Mouse (Mus musculus) myocyte (in vitro differentiated cells): Measurements from ENCODE around the gene Synpr. TPM values are rescaled to one million over a fixed set of nuclear protein-coding genes. Genes with fewer than 3 reads are reported as not detected.

Source experiments
- H3K27me3 ChIP-seq: one replicate; pipeline ENCODE4 v1.6.1; 2011; ENCODE audit not compliant: control insufficient read depth, insufficient read depth, insufficient read length
- H3K36me3 ChIP-seq: one replicate; pipeline ENCODE4 v1.6.1; 2011; ENCODE audit not compliant: control insufficient read depth, insufficient read depth
- H3K4me2 ChIP-seq: one replicate; pipeline ENCODE4 v1.6.1; 2011; ENCODE audit warnings: low read depth, control low read depth
- H3K4me3 ChIP-seq: one replicate; pipeline ENCODE4 v1.5.1; 2011; ENCODE audit warnings: mild to moderate bottlenecking, control low read depth, moderate library complexity
- H3K79me2 ChIP-seq: one replicate; pipeline ENCODE4 v1.6.1; 2011; ENCODE audit not compliant: control insufficient read depth, insufficient read depth
- H3ac ChIP-seq: one replicate; pipeline ENCODE4 v1.6.1; 2011; ENCODE audit not compliant: control insufficient read depth, insufficient read length
- CEBPB ChIP-seq: IDR thresholded peaks from 2 replicates; pipeline ENCODE4 v1.6.1; 2011; ENCODE audit warnings: mild to moderate bottlenecking, moderate library complexity; ENCODE audit not compliant: poor library complexity, insufficient read depth, severe bottlenecking
- E2F4 ChIP-seq: IDR thresholded peaks from one replicate; pipeline ENCODE4 v1.6.1; 2011; ENCODE audit warnings: mild to moderate bottlenecking, control low read depth, moderate library complexity; ENCODE audit not compliant: insufficient read depth
- MAX ChIP-seq: IDR thresholded peaks from one replicate; pipeline ENCODE4 v1.6.1; 2011; ENCODE audit warnings: low read depth, mild to moderate bottlenecking, control low read depth
- MYOD1 ChIP-seq, 3 experiments: IDR thresholded peaks; one replicate each; pipeline ENCODE4 v1.6.1; 2011; ENCODE audit warnings: control low read depth in 2 of 3, low read depth in 2 of 3, mild to moderate bottlenecking in 2 of 3, moderate library complexity in 1 of 3; ENCODE audit not compliant: insufficient read length in 2 of 3, control insufficient read depth in 1 of 3
- MYOG ChIP-seq, 3 experiments: IDR thresholded peaks; one replicate each; pipeline ENCODE4 v1.6.1; 2011; ENCODE audit warnings: control low read depth in 2 of 3, low read depth in 2 of 3, mild to moderate bottlenecking in 2 of 3; ENCODE audit not compliant: insufficient read length in 2 of 3, control insufficient read depth in 1 of 3, insufficient read depth in 1 of 3
- POLR2A ChIP-seq: IDR thresholded peaks from one replicate; pipeline ENCODE4 v1.6.1; 2011; ENCODE audit warnings: low read depth, mild to moderate bottlenecking, control low read depth, moderate library complexity; ENCODE audit not compliant: insufficient read length
- POLR2AphosphoS2 ChIP-seq: IDR thresholded peaks from one replicate; pipeline ENCODE4 v1.6.1; 2011; ENCODE audit warnings: low read depth, control low read depth; ENCODE audit not compliant: insufficient read length
- REST ChIP-seq: IDR thresholded peaks from one replicate; pipeline ENCODE4 v1.6.1; 2011; ENCODE audit warnings: mild to moderate bottlenecking, control low read depth, moderate library complexity; ENCODE audit not compliant: insufficient read depth, insufficient read length
- SRF ChIP-seq: IDR thresholded peaks from one replicate; pipeline ENCODE4 v1.6.1; 2011; ENCODE audit warnings: low read depth; ENCODE audit not compliant: control insufficient read depth, insufficient read length
- TCF12 ChIP-seq: IDR thresholded peaks from one replicate; pipeline ENCODE4 v1.6.1; 2011; ENCODE audit warnings: mild to moderate bottlenecking, control low read depth; ENCODE audit not compliant: poor library complexity, insufficient read depth, severe bottlenecking
- TCF3 ChIP-seq: IDR thresholded peaks from one replicate; pipeline ENCODE4 v1.6.1; 2011; ENCODE audit warnings: low read depth, control low read depth; ENCODE audit not compliant: insufficient read length
- USF1 ChIP-seq: IDR thresholded peaks from one replicate; pipeline ENCODE4 v1.6.1; 2011; ENCODE audit warnings: low read depth, mild to moderate bottlenecking, control low read depth, moderate library complexity
- polyA plus RNA-seq: library from polyadenylated mRNA; unstranded; fragments of >200 nt; fragmentation: generic; extraction: Trizol; gene quantifications from one replicate; pipeline ENCODE4 v1.2.1, GENCODE M21; 2012; ENCODE audit warnings: missing spikeins

Gene Synpr
- polyA plus RNA-seq, 1 experiment = 0.07 TPM

- TF ChIP-seq MYOD1 (IDR thresholded peaks at IDR 0.05; ENCODE audit: control insufficient read depth in 1 of 3, insufficient read length in 2 of 3, low read depth in 2 of 3) (no peak), TCF3 (no peak), TCF12 (no peak), CEBPB (no peak), POLR2AphosphoS2 (no peak), POLR2A (no peak), MYOG (IDR thresholded peaks at IDR 0.05; ENCODE audit: control insufficient read depth in 1 of 3, insufficient read depth in 1 of 3, insufficient read length in 2 of 3, low read depth in 2 of 3) (no peak), SRF (no peak), USF1 (no peak), MAX (no peak), REST (no peak), E2F4 (no peak)
- Histone ChIP-seq H3K36me3 (no peaks in the 10 kb centered on the region), H3K4me2 (no peak overlapping the region), H3K4me3 (no peak overlapping the region), H3ac (no peak overlapping the region), H3K27me3 (no peaks in the 10 kb centered on the region), H3K79me2 (no peaks in the 10 kb centered on the region)
Observed at GRCm38 (mm10) chr14:13620531-13620930, 336.0 kb downstream of the Synpr start.

- Histone ChIP-seq H3K4me3 (no peak overlapping the region), H3K36me3 (no peaks in the 10 kb centered on the region), H3K4me2 (no peak overlapping the region), H3K79me2 (no peaks in the 10 kb centered on the region), H3K27me3 (no peaks in the 10 kb centered on the region), H3ac (no peak overlapping the region)
- TF ChIP-seq E2F4 (no peak), USF1 (no peak), SRF (no peak), TCF12 (no peak), MYOG (IDR thresholded peaks at IDR 0.05; ENCODE audit: control insufficient read depth in 1 of 3, insufficient read depth in 1 of 3, insufficient read length in 2 of 3, low read depth in 2 of 3) (no peak), CEBPB (no peak), REST (no peak), MAX (no peak), POLR2A (no peak), TCF3 (no peak), POLR2AphosphoS2 (no peak), MYOD1 (IDR thresholded peaks at IDR 0.05; ENCODE audit: control insufficient read depth in 1 of 3, insufficient read length in 2 of 3, low read depth in 2 of 3) (no peak)
Observed at GRCm38 (mm10) chr14:13649865-13650264, 365.3 kb downstream of the Synpr start.

- H3K27me3 ChIP-seq = no peaks in the 10 kb centered on the region
- TF ChIP-seq TCF3 (no peak), USF1 (no peak), REST (no peak), POLR2A (no peak), CEBPB (no peak), MYOD1 (IDR thresholded peaks at IDR 0.05; ENCODE audit: control insufficient read depth in 1 of 3, insufficient read length in 2 of 3, low read depth in 2 of 3) (no peak), E2F4 (no peak), MAX (no peak), POLR2AphosphoS2 (no peak), SRF (no peak), MYOG (IDR thresholded peaks at IDR 0.05; ENCODE audit: control insufficient read depth in 1 of 3, insufficient read depth in 1 of 3, insufficient read length in 2 of 3, low read depth in 2 of 3) (no peak), TCF12 (no peak)
- H3K79me2 ChIP-seq = no peaks in the 10 kb centered on the region
- H3K4me2 ChIP-seq = no peak overlapping the region
- no peak overlapping the region for H3ac ChIP-seq
- no peak overlapping the region for H3K4me3 ChIP-seq
- no peaks in the 10 kb centered on the region for H3K36me3 ChIP-seq
Observed at GRCm38 (mm10) chr14:13651039-13651438, 366.5 kb downstream of the Synpr start.

GRCm38 (mm10) chr14:13651541-13652298, 367.1 kb downstream of the Synpr start:
- H3K4me2 ChIP-seq = no peak overlapping the region

More at GRCm38 (mm10) chr14:13651541-13652298, 367.1 kb downstream of the Synpr start:
- H3ac ChIP-seq = no peak overlapping the region
- H3K27me3 ChIP-seq = no peaks in the 10 kb centered on the region
- no peak overlapping the region for H3K4me3 ChIP-seq
- H3K36me3 ChIP-seq = no peaks in the 10 kb centered on the region
- no peak for TF ChIP-seq MAX
- no peaks in the 10 kb centered on the region for H3K79me2 ChIP-seq
